Mouse (Mus musculus) heart, embryonic 15.5 days (tissue): ENCODE measurements around the gene Tspan3. TPM values are rescaled to one million over a fixed set of nuclear protein-coding genes. Genes with fewer than 3 reads are reported as not detected.

Experiments used
- ATAC-seq: fragments of 200-750 bp; cut with Nextera tagmentation; replicated peaks from 2 replicates; pipeline ENCODE4 v1.8.0; 2017; ENCODE audit warnings: low read depth, moderate TSS enrichment; ENCODE audit not compliant: insufficient number of reproducible peaks, insufficient read depth, low FRiP score
- H3K27ac ChIP-seq: fragments of 300-500 bp; sonication (generic); 2 replicates; pipeline ENCODE4 v1.5.1; 2015; ENCODE audit warnings: mild to moderate bottlenecking, inconsistent platforms
- H3K27me3 ChIP-seq: fragments of 300-500 bp; sonication (generic); 2 replicates; pipeline ENCODE4 v1.6.1; 2015; ENCODE audit warnings: inconsistent platforms
- H3K36me3 ChIP-seq: fragments of 300-500 bp; sonication (generic); 2 replicates; pipeline ENCODE4 v1.6.1; 2015; ENCODE audit warnings: mild to moderate bottlenecking, inconsistent platforms
- H3K4me1 ChIP-seq: fragments of 300-500 bp; sonication (generic); replicated peaks from 2 replicates; pipeline ENCODE4 v1.6.1; 2015; ENCODE audit warnings: inconsistent platforms
- H3K4me2 ChIP-seq: fragments of 300-500 bp; sonication (generic); 2 replicates; pipeline ENCODE4 v1.6.1; 2015; ENCODE audit warnings: inconsistent platforms, mild to moderate bottlenecking, moderate library complexity
- H3K4me3 ChIP-seq: fragments of 300-500 bp; sonication (generic); 2 replicates; pipeline ENCODE4 v1.5.1; 2015; ENCODE audit warnings: mild to moderate bottlenecking, inconsistent platforms
- H3K9ac ChIP-seq: fragments of 300-500 bp; sonication (generic); 2 replicates; pipeline ENCODE4 v1.6.1; 2015; ENCODE audit warnings: mild to moderate bottlenecking, inconsistent platforms
- H3K9me3 ChIP-seq: fragments of 300-500 bp; sonication (generic); replicated peaks from 2 replicates; pipeline ENCODE4 v1.6.1; 2016; ENCODE audit warnings: inconsistent platforms
- WGBS: fragments of 180-500 bp; shearing (Covaris S2); methylation state at CpG from one replicate; pipeline ENCODE4 v1.1.7; 2015; ENCODE audit warnings: mixed read lengths; 5-methylcytosine and 5-hydroxymethylcytosine counted together
- polyA plus RNA-seq: library from polyadenylated mRNA; unstranded; fragments of >200 nt; fragmentation: Nextera tagmentation; extraction: Ambion mirVana; gene quantifications from 2 replicates; pipeline ENCODE4 v1.2.1, GENCODE M21; 2015

Gene Tspan3
- polyA plus RNA-seq, 1 experiment from 2014 or later: 378 TPM

- 80% methylated on average over 5 of the region's 5 CpGs for WGBS
- H3K36me3 ChIP-seq: no peaks in the 10 kb centered on the region
- H3K9me3 ChIP-seq: no peaks in the 10 kb centered on the region
- ATAC-seq: no peak
- no peak overlapping the region; the same call in 1 of the 2 replicates for H3K27ac ChIP-seq
- no peak overlapping the region for H3K4me2 ChIP-seq
- H3K9ac ChIP-seq: no peak overlapping the region
- H3K4me1 ChIP-seq: peaks cover 57% of the 10 kb centered on the region
- no peaks in the 10 kb centered on the region for H3K27me3 ChIP-seq
- no peak overlapping the region for H3K4me3 ChIP-seq
Observed at GRCm38 (mm10) chr9:56154572-56154971, 10.7 kb downstream of the Tspan3 start.

GRCm38 (mm10) chr9:56152482-56153007 lies 12.7 kb downstream of the Tspan3 start:
- WGBS: 64% methylated on average over 4 of the region's 4 CpGs
- H3K27me3 ChIP-seq: no peaks in the 10 kb centered on the region
- peak overlapping the region; percentile 83 for H3K27ac ChIP-seq
- no peak overlapping the region for H3K4me2 ChIP-seq
- H3K36me3 ChIP-seq: no peaks in the 10 kb centered on the region
- peaks cover 53% of the 10 kb centered on the region for H3K4me1 ChIP-seq
- H3K9ac ChIP-seq: no peak overlapping the region
- no peaks in the 10 kb centered on the region for H3K9me3 ChIP-seq
- ATAC-seq: no peak
- no peak overlapping the region for H3K4me3 ChIP-seq

- Histone ChIP-seq H3K4me1 (peaks cover 53% of the 10 kb centered on the region), H3K27ac (peak overlapping the region; percentile 83), H3K27me3 (no peaks in the 10 kb centered on the region), H3K9ac (no peak overlapping the region), H3K36me3 (0 out of 2 replicates have a peak, but pooled peaks cover under 1% of the 10 kb centered on the region), H3K9me3 (no peaks in the 10 kb centered on the region), H3K4me3 (no peak overlapping the region), H3K4me2 (peak overlapping the region; percentile 28; the same call in 1 of the 2 replicates)
- ATAC-seq: peak; percentile 79
- WGBS: 28% methylated on average over 7 of the region's 7 CpGs
Observed at GRCm38 (mm10) chr9:56151745-56152481, 13.4 kb downstream of the Tspan3 start.

GRCm38 (mm10) chr9:56146326-56146923 lies 18.9 kb downstream of the Tspan3 start:
- Histone ChIP-seq H3K9ac (no peak overlapping the region), H3K9me3 (no peaks in the 10 kb centered on the region), H3K27me3 (no peaks in the 10 kb centered on the region), H3K4me1 (peaks cover 22% of the 10 kb centered on the region), H3K4me3 (no peak overlapping the region), H3K36me3 (peaks cover 39% of the 10 kb centered on the region), H3K4me2 (no peak overlapping the region), H3K27ac (no peak overlapping the region)
- 90% methylated on average over 16 of the region's 16 CpGs for WGBS
- no peak for ATAC-seq

GRCm38 (mm10) chr9:56144366-56145003 lies 20.8 kb downstream of the Tspan3 start:
- Histone ChIP-seq H3K4me2 (no peak overlapping the region), H3K36me3 (peaks cover 47% of the 10 kb centered on the region), H3K4me1 (peaks cover 26% of the 10 kb centered on the region; the same call in 1 of the 2 replicates), H3K9me3 (no peaks in the 10 kb centered on the region), H3K9ac (no peak overlapping the region), H3K4me3 (no peak overlapping the region), H3K27me3 (no peaks in the 10 kb centered on the region), H3K27ac (no peak overlapping the region)
- 90% methylated on average over 7 of the region's 7 CpGs for WGBS
- ATAC-seq: no peak

- peaks cover 56% of the 10 kb centered on the region for H3K36me3 ChIP-seq
- no peaks in the 10 kb centered on the region for H3K27me3 ChIP-seq
- no peak for ATAC-seq
- peaks cover 14% of the 10 kb centered on the region; the same call in 1 of the 2 replicates for H3K4me1 ChIP-seq
- H3K9ac ChIP-seq: no peak overlapping the region
- H3K4me3 ChIP-seq: no peak overlapping the region
- no peak overlapping the region for H3K4me2 ChIP-seq
- H3K27ac ChIP-seq: no peak overlapping the region; the same call in 1 of the 2 replicates
- H3K9me3 ChIP-seq: no peaks in the 10 kb centered on the region
- WGBS: 68% methylated on average over 9 of the region's 9 CpGs
Observed at GRCm38 (mm10) chr9:56141776-56142175, 23.5 kb downstream of the Tspan3 start.

GRCm38 (mm10) chr9:56135590-56136197 lies 29.6 kb downstream of the Tspan3 start:
- H3K9ac ChIP-seq: no peak overlapping the region
- H3K27me3 ChIP-seq: no peaks in the 10 kb centered on the region
- 87% methylated on average over 4 of the region's 4 CpGs for WGBS
- H3K36me3 ChIP-seq: peaks cover 43% of the 10 kb centered on the region
- H3K9me3 ChIP-seq: no peaks in the 10 kb centered on the region
- no peak overlapping the region for H3K27ac ChIP-seq
- H3K4me2 ChIP-seq: no peak overlapping the region
- ATAC-seq: no peak
- H3K4me3 ChIP-seq: no peak overlapping the region
- peaks cover 45% of the 10 kb centered on the region for H3K4me1 ChIP-seq

GRCm38 (mm10) chr9:56134614-56135013 lies 30.7 kb downstream of the Tspan3 start:
- Histone ChIP-seq H3K9ac (no peak overlapping the region), H3K36me3 (peaks cover 47% of the 10 kb centered on the region)
- 39% methylated on average over 4 of the region's 4 CpGs for WGBS

GRCm38 (mm10) chr9:56133970-56134369 lies 31.3 kb downstream of the Tspan3 start:
- peaks cover 52% of the 10 kb centered on the region for H3K4me1 ChIP-seq
- H3K27me3 ChIP-seq: no peaks in the 10 kb centered on the region
- H3K4me3 ChIP-seq: no peak overlapping the region
- H3K27ac ChIP-seq: peak overlapping the region; percentile 71
- H3K9ac ChIP-seq: no peak overlapping the region
- H3K9me3 ChIP-seq: no peaks in the 10 kb centered on the region
- no peak for ATAC-seq
- H3K4me2 ChIP-seq: no peak overlapping the region
- WGBS: 49% methylated on average over 5 of the region's 5 CpGs
- H3K36me3 ChIP-seq: peaks cover 49% of the 10 kb centered on the region

More at GRCm38 (mm10) chr9:56134614-56135013, 30.7 kb downstream of the Tspan3 start:
- no peak overlapping the region for H3K4me2 ChIP-seq
- H3K4me1 ChIP-seq: peaks cover 52% of the 10 kb centered on the region
- H3K27ac ChIP-seq: peak overlapping the region; percentile 71
- no peaks in the 10 kb centered on the region for H3K9me3 ChIP-seq
- no peak for ATAC-seq
- no peaks in the 10 kb centered on the region for H3K27me3 ChIP-seq
- no peak overlapping the region for H3K4me3 ChIP-seq

GRCm38 (mm10) chr9:56131813-56132525 lies 33.3 kb downstream of the Tspan3 start:
- WGBS: 71% methylated on average over 10 of the region's 10 CpGs
- Histone ChIP-seq H3K27me3 (no peaks in the 10 kb centered on the region), H3K27ac (0 out of 2 replicates have a peak overlapping the region, but pooled peaks have one; percentile 5), H3K9me3 (no peaks in the 10 kb centered on the region), H3K36me3 (peaks cover 46% of the 10 kb centered on the region), H3K4me1 (peaks cover 52% of the 10 kb centered on the region), H3K4me2 (no peak overlapping the region), H3K4me3 (no peak overlapping the region), H3K9ac (no peak overlapping the region)
- ATAC-seq: no peak
